Mouse (Mus musculus) right cerebral cortex, postnatal 10 days (tissue): Measurements from ENCODE around the gene Tecr.
"Not testable (repeated sequence)": the region's sequence is repeated elsewhere in the genome, so short reads cannot be mapped to it uniquely, and the experiment has no call there.

Experiments
- DNase-seq, 2 experiments: peaks; one replicate each; pipeline ENCODE4 v3.0.0; 2021; ENCODE audit warnings: low spot score in 2 of 2

The Tecr gene

GRCm38 (mm10) chr8:83619568-83620285 is 12.0 kb upstream of the Tecr start:
- DNase-seq, result no peak

GRCm38 (mm10) chr8:83618566-83618965 is 10.8 kb upstream of the Tecr start:
- DNase-seq, result no peak

- no peak for DNase-seq
These were observed 9.3 kb upstream of the Tecr start for GRCm38 (mm10) chr8:83617111-83617510.

- no peak for DNase-seq
These were observed 8.9 kb upstream of the Tecr start for GRCm38 (mm10) chr8:83616625-83617024.

GRCm38 (mm10) chr8:83613695-83614094 is 5.9 kb upstream of the Tecr start:
- DNase-seq, result no peak

- DNase-seq, result no peak
These were observed 4.2 kb upstream of the Tecr start for GRCm38 (mm10) chr8:83611921-83612320.

- no peak for DNase-seq
These were observed 1.9 kb upstream of the Tecr start for GRCm38 (mm10) chr8:83609547-83610180.

- DNase-seq, result no peak
These were observed 1.3 kb upstream of the Tecr start for GRCm38 (mm10) chr8:83609086-83609485.

- peak; percentile 86 to 90 for DNase-seq
These were observed 643 bp upstream of the Tecr start for GRCm38 (mm10) chr8:83608398-83608829.

- no peak for DNase-seq
These were observed 5.1 kb downstream of the Tecr start for GRCm38 (mm10) chr8:83602650-83603029.

GRCm38 (mm10) chr8:83599814-83600213 is 8.0 kb downstream of the Tecr start:
- DNase-seq, result no peak

- no peak for DNase-seq
These were observed 9.6 kb downstream of the Tecr start for GRCm38 (mm10) chr8:83598146-83598545.

- DNase-seq, result no peak
These were observed 11.4 kb downstream of the Tecr start for GRCm38 (mm10) chr8:83596369-83596768.

- DNase-seq, result not testable (repeated sequence)
These were observed 12.8 kb downstream of the Tecr start for GRCm38 (mm10) chr8:83595050-83595345.

- DNase-seq, result peak; percentile 99
These were observed 13.4 kb downstream of the Tecr start for GRCm38 (mm10) chr8:83594167-83595049.

- no peak for DNase-seq
These were observed 14.2 kb downstream of the Tecr start for GRCm38 (mm10) chr8:83593325-83594166.

GRCm38 (mm10) chr8:83592682-83593081 is 15.1 kb downstream of the Tecr start:
- DNase-seq, result no peak

GRCm38 (mm10) chr8:83590488-83591023 is 17.2 kb downstream of the Tecr start:
- DNase-seq, result no peak

- DNase-seq, result no peak
These were observed 18.9 kb downstream of the Tecr start for GRCm38 (mm10) chr8:83588886-83589285.

- DNase-seq, result no peak
These were observed 20.1 kb downstream of the Tecr start for GRCm38 (mm10) chr8:83587644-83588043.

- no peak for DNase-seq
These were observed 22.4 kb downstream of the Tecr start for GRCm38 (mm10) chr8:83585333-83585732.
